Mouse (Mus musculus) macrophage (primary cell): ENCODE results near the gene D930007J09Rik. TPM values are rescaled to one million over a fixed set of nuclear protein-coding genes. Genes with fewer than 3 reads are reported as not detected.
A peak's percentile ranks its signal among the peaks of the same experiment; 100 is the strongest.

ENCODE experiments used
- H3K27ac ChIP-seq: fragments of 350-480 bp; formaldehyde crosslinking; 2 replicates; pipeline ENCODE4 v1.9.0; 2021
- H3K36me3 ChIP-seq: fragments of 350-480 bp; formaldehyde crosslinking; 2 replicates; pipeline ENCODE4 v1.9.0; 2021; ENCODE audit errors: inconsistent target
- H3K4me3 ChIP-seq: fragments of 350-480 bp; formaldehyde crosslinking; 2 replicates; pipeline ENCODE4 v1.9.0; 2021; ENCODE audit errors: inconsistent target
- H3K79me2 ChIP-seq: fragments of 350-480 bp; formaldehyde crosslinking; 2 replicates; pipeline ENCODE4 v1.9.0; 2021; ENCODE audit errors: inconsistent target
- WGBS: methylation state at CpG from one replicate; pipeline ENCODE4 v1.1.7; 2026; ENCODE audit warnings: inconsistent platforms; ENCODE audit not compliant: missing documents; 5-methylcytosine and 5-hydroxymethylcytosine counted together
- polyA plus RNA-seq: library from polyadenylated mRNA; stranded (reverse); fragments of 250-400 nt; gene quantifications from 3 replicates; pipeline ENCODE4 v1.2.4, GENCODE M21; 2018; ENCODE audit warnings: inconsistent platforms
- total RNA-seq, 78 experiments: library from RNA; depleted of rRNA; stranded (reverse); fragments of 250-400 nt; gene quantifications; 1 replicate in 9 of 78; 2 replicates in 24 of 78; 3 replicates in 43 of 78; 4 replicates in 2 of 78; pipeline ENCODE4 v1.2.4; 2018; ENCODE audit warnings: inconsistent platforms in 56 of 78

D930007J09Rik gene
- total RNA-seq (2018; cell fraction: chromatin; rRNA removed), result not detected
- total RNA-seq (2018; cell fraction: cytosol; rRNA removed), result under 1 TPM in 4 of 26 experiments, not detected in 22; 0.72 to 0.92 (median 0.85) TPM
- not detected for total RNA-seq (2018; cell fraction: nucleus; rRNA removed)
- polyA plus RNA-seq, result not detected in 3 replicates

GRCm38 (mm10) chr13:32802259-32803081 is at the start of gene D930007J09Rik:
Gene D930007J09Rik, minus strand, starts transcription at chr13:32802849.
- 1% methylated on average over 94 of the region's 95 CpGs for WGBS
- Histone ChIP-seq H3K79me2 (no peaks in the 10 kb centered on the region; the same call in 1 of the 2 replicates), H3K4me3 (peak within 1 kb of the TSS; percentile 26), H3K36me3 (peaks cover 17% of the 10 kb centered on the region), H3K27ac (no peak within 1 kb of the TSS)

DNA sequence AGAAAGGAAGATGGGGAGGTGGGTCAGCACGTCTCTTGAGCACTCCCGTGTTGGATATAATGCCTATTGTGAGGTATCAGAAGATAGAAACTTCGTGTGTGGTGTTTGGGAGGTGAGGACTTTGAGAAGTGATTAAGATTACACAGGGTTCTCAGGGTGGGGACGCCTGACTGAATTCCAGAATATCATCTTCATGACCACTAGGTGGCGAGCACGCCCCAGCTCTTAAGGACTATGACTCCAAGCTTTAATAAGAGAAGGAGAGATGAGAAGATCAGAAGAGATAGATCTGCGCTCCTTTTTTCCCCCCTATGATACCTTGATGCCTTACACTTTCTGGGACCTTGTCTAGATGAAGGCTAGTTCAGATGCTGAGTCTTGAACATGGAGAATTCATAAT is 49.3 kb upstream of the D930007J09Rik start:
- no peak overlapping the region for H3K4me3 ChIP-seq
- no peak overlapping the region for H3K27ac ChIP-seq
- no peaks in the 10 kb centered on the region for H3K36me3 ChIP-seq
- 13% methylated on average over 7 of the region's 7 CpGs for WGBS
- no peaks in the 10 kb centered on the region for H3K79me2 ChIP-seq

DNA sequence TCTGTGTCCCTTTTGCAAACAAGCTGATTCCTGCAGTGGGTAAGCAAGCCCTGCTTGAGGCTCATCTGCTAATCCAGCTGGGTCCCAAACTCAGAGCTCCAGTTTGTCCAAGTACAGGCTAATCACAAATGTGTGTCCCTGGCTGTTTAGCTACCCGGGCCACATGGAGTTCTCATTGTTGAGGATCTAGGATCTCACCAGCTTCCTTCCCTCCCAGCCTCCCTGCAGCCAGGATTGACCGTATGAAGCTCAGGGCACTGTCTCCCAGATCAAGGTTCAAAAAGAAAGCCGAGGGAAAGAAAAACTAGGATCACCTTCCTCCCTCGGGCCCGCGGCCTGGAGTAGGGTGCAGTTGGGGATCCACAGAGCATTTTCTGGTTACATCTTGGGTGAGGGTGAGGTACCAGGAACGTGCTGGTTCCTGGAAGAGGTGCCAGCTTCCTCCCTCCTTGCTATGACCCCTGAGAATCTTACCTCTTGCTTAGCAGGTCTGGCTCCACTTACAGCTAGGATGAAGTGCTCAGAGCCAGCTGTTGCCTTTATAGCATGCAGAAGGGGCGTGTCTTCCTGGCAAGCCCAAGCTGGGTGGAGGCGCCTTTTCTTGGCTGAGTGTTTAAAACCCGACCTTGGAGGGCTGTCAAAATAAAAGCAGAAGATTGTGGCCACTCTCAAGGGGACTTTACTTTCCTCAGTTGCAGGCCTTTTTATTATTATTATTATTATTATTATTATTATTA is 48.2 kb upstream of the D930007J09Rik start, which contains the start of gene Serpinb1a:
Gene Serpinb1a, minus strand, starts transcription at position 518 of the 737 bp plus-strand sequence.
- Histone ChIP-seq H3K27ac (no peak within 1 kb of the TSS), H3K4me3 (peak within 1 kb of the TSS; percentile 21; the same call in 1 of the 2 replicates), H3K79me2 (no peaks in the 10 kb centered on the region), H3K36me3 (no peaks in the 10 kb centered on the region)
- 21% methylated on average over 10 of the region's 10 CpGs for WGBS

- no peak overlapping the region for H3K4me3 ChIP-seq
These were observed 47.5 kb upstream of the D930007J09Rik start for GRCm38 (mm10) chr13:32850156-32850555.

GRCm38 (mm10) chr13:32849531-32850123 is 47.0 kb upstream of the D930007J09Rik start:
- no peaks in the 10 kb centered on the region for H3K36me3 ChIP-seq
- H3K79me2 ChIP-seq, result no peaks in the 10 kb centered on the region
- no peak overlapping the region for H3K27ac ChIP-seq
- H3K4me3 ChIP-seq, result no peak overlapping the region

More at GRCm38 (mm10) chr13:32850156-32850555, 47.5 kb upstream of the D930007J09Rik start:
- Histone ChIP-seq H3K27ac (no peak overlapping the region), H3K79me2 (no peaks in the 10 kb centered on the region), H3K36me3 (no peaks in the 10 kb centered on the region)
- 0% methylated on average over 1 of the region's 1 CpGs for WGBS

DNA sequence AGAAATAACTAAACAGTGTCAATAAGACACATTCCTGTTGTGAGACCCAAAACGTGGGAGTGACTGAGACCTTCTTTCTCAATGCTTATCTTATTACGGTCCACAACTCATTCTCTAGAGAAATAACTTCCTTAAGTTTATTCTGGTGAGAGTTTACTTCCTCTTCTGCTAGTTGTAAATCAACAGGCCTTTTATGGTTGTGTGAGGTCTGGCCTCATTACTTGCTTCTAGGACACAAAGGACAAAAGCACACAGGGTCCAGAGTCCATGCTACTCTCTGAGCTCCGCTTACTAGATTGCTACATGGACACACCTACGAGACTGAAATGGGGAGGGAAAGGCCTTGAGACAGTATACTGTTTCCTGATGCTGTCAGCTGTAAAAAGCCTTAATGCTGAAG is 46.4 kb upstream of the D930007J09Rik start:
- Histone ChIP-seq H3K36me3 (no peaks in the 10 kb centered on the region), H3K79me2 (no peaks in the 10 kb centered on the region), H3K4me3 (no peak overlapping the region), H3K27ac (no peak overlapping the region)
- WGBS, result 10% methylated on average over 2 of the region's 4 CpGs

GRCm38 (mm10) chr13:32846221-32846620 is 43.6 kb upstream of the D930007J09Rik start:
- Histone ChIP-seq H3K36me3 (no peaks in the 10 kb centered on the region), H3K4me3 (no peak overlapping the region), H3K79me2 (no peaks in the 10 kb centered on the region)

DNA sequence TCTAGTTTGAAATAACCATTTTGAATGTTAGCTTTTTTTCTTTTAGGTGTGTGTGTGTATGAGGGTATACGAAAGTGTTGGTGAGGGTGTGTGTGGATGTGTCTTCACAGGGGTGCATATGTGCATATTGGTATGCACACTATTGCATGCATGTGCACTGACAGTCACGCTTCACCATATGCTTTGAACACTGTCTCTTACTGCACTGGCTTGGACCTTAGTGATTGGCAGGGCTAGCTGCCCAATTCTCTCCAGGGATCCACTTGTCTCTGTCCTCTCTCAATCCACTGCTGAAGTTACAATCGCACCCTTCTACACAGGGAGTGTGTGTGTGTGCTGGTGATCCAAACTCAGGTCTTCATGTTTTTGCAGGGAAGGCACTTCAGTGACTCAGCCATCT is 38.7 kb upstream of the D930007J09Rik start:
- H3K36me3 ChIP-seq, result no peaks in the 10 kb centered on the region
- 96% methylated on average over 3 of the region's 3 CpGs for WGBS
- H3K27ac ChIP-seq, result no peak overlapping the region
- H3K4me3 ChIP-seq, result no peak overlapping the region
- no peaks in the 10 kb centered on the region for H3K79me2 ChIP-seq

More at GRCm38 (mm10) chr13:32846221-32846620, 43.6 kb upstream of the D930007J09Rik start:
- H3K27ac ChIP-seq, result no peak overlapping the region

DNA sequence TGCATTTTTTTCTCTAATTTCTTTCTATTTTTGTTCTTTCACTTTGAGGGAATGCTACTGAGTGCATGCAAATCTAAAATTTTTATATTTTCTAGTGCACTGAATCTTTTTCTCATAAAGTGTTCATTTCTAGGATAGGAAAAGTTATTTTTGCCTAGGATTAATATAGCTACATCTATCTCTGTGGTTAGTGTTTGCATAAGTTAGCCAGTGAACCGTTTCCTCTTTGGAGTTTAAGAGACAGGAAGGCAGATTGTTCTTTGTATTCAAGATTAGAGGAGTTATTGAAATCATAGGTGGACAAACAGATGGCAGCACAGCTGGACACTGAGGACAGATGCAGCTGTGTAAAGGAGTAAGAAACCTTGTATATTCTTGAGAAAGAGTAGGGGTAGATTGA is 36.7 kb upstream of the D930007J09Rik start:
- Histone ChIP-seq H3K79me2 (no peaks in the 10 kb centered on the region), H3K36me3 (no peaks in the 10 kb centered on the region), H3K4me3 (no peak overlapping the region), H3K27ac (no peak overlapping the region)
- WGBS, result 13% methylated on average over 1 of the region's 1 CpGs

GRCm38 (mm10) chr13:32834513-32834912 is 31.9 kb upstream of the D930007J09Rik start:
- Histone ChIP-seq H3K4me3 (no peak overlapping the region), H3K79me2 (no peaks in the 10 kb centered on the region), H3K36me3 (no peaks in the 10 kb centered on the region), H3K27ac (0 out of 2 replicates have a peak overlapping the region, but pooled peaks have one; percentile 7)
- 12% methylated on average over 5 of the region's 5 CpGs for WGBS

- H3K79me2 ChIP-seq, result no peaks in the 10 kb centered on the region
- H3K36me3 ChIP-seq, result no peaks in the 10 kb centered on the region
- H3K4me3 ChIP-seq, result no peak overlapping the region
- peak overlapping the region; percentile 58 for H3K27ac ChIP-seq
- WGBS, result 10% methylated on average over 6 of the region's 6 CpGs
These were observed 30.6 kb upstream of the D930007J09Rik start for GRCm38 (mm10) chr13:32833237-32833636.

GRCm38 (mm10) chr13:32832776-32833175 is 30.1 kb upstream of the D930007J09Rik start:
- no peak overlapping the region for H3K4me3 ChIP-seq
- H3K27ac ChIP-seq, result peak overlapping the region; percentile 58
- H3K36me3 ChIP-seq, result no peaks in the 10 kb centered on the region
- WGBS, result 22% methylated on average over 3 of the region's 3 CpGs
- no peaks in the 10 kb centered on the region for H3K79me2 ChIP-seq

- peak overlapping the region; percentile 58; the same call in 1 of the 2 replicates for H3K27ac ChIP-seq
- H3K79me2 ChIP-seq, result no peaks in the 10 kb centered on the region
- no peaks in the 10 kb centered on the region for H3K36me3 ChIP-seq
- 66% methylated on average over 3 of the region's 3 CpGs for WGBS
- H3K4me3 ChIP-seq, result no peak overlapping the region
These were observed 29.0 kb upstream of the D930007J09Rik start for GRCm38 (mm10) chr13:32831505-32832273.

DNA sequence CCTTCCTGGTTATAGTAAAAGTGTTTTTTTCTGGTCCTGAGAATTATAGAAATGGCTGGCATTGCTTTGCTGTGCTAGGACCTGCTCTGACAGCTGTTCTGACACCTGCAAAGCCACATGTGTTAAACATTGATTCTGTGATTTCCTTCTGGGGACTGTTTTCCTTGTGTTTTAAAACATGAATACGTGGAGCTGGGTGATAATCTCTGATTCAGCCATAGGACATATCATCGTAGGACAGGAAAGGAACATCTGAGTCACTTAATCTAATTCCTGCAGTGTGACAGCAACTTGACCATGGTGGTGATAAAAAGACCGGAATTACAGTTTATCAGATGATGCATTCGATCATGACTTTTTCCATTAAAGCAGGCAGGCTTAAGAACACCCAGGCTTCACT is 26.2 kb upstream of the D930007J09Rik start:
- Histone ChIP-seq H3K79me2 (no peaks in the 10 kb centered on the region), H3K27ac (no peak overlapping the region), H3K36me3 (no peaks in the 10 kb centered on the region), H3K4me3 (no peak overlapping the region)
- WGBS, result 88% methylated on average over 4 of the region's 4 CpGs
